Mouse (Mus musculus) adrenal gland, adult (tissue): Measurements from ENCODE around the gene Acot3.
A peak's percentile ranks its signal among the peaks of the same experiment; 100 is the strongest.

ENCODE experiments used
- DNase-seq, 2 experiments: peaks; one replicate each; pipeline ENCODE4 v3.0.0; 2022 to 2023; ENCODE audit warnings: low spot score in 1 of 2; ENCODE audit not compliant: inconsistent age in 2 of 2

The Acot3 gene

GRCm38 (mm10) chr12:84100071-84100470, 48.1 kb downstream of the Acot3 start:
- peak in 1 of 2 experiments; percentile 66 for DNase-seq

GRCm38 (mm10) chr12:84100604-84101492, 48.9 kb downstream of the Acot3 start, which contains the start of gene Acot6:
Gene Acot6, plus strand, starts transcription at chr12:84100654.
- DNase-seq: peak; percentile 63 to 82

- no peak for DNase-seq
These were observed 49.5 kb downstream of the Acot3 start for GRCm38 (mm10) chr12:84101493-84101845.

GRCm38 (mm10) chr12:84107012-84107411, 55.1 kb downstream of the Acot3 start:
- DNase-seq: no peak

GRCm38 (mm10) chr12:84107692-84108091, 55.7 kb downstream of the Acot3 start:
- no peak for DNase-seq

- no peak for DNase-seq
These were observed 58.0 kb downstream of the Acot3 start for GRCm38 (mm10) chr12:84109924-84110323.
